Comparison of ENCODE assay signal across 21 mouse cellular contexts in genomic region chr16:91490897-91491296, GRCm38 (mm10). TPM values are rescaled to one million over a fixed set of nuclear protein-coding genes. Genes with fewer than 3 reads are reported as not detected.
DNase-seq lines count a peak whose midpoint lies in the region; ATAC-seq lines count a peak whose summit lies in the region.
"Had no signal": no experiment of that assay in that cellular context is flagged by ENCODE, and none has a peak within 500 bp of the region (broad histone marks: within the 10 kb centered on the region; RNA-seq: fewer than 3 reads in every experiment).

No protein-coding gene starts in this region.

- ATAC-seq in frontal cortex, adult (ENCODE audit: low TSS enrichment), result peak; percentile 26; the same call in 1 of the 2 replicates
- ATAC-seq: forebrain, embryonic 15.5 days had no signal

- DNase-seq in frontal cortex, adult 2 months (ENCODE audit: extremely low spot score in 1 of 2, low spot score in 1 of 2), result no peak
- peak; percentile 28 for DNase-seq in thymus, postnatal 0 days (ENCODE audit: low spot score)
- DNase-seq in thymus, adult 18-20 months, result no peak
- peak; percentile 58 for DNase-seq in T-cell, adult 2 months (ENCODE audit: low spot score)
- DNase-seq in naive thymus-derived CD4-positive, alpha-beta T cell, adult 2 months (ENCODE audit: low read depth), result peak; percentile 76
- DNase-seq in MN1 (ENCODE audit: low spot score), result no peak
- no peak for DNase-seq in embryo, embryonic 10 days (ENCODE audit: low spot score)
- DNase-seq: adrenal gland, postnatal 14 days; cerebellum, adult 11-12 months; cerebellum, adult 9-11 months; heart, postnatal 10 days; kidney, adult 18-20 months; kidney, postnatal 14 days; layer of hippocampus, adult 9-11 months; liver; lung, embryonic 14.5 days; lung, postnatal 14 days; midbrain, embryonic 14.5 days; right cerebral cortex, postnatal 25 days had no signal

RNA-seq across cellular contexts. Expression of gene Ifnar1, which starts 5.9 kb away (rescaled TPM):
- polyA plus RNA-seq in frontal cortex, adult 2 months (2012; rRNA removed), result 34.4 and 37.8 TPM in 2 replicates
- 30.2 and 40.9 TPM in 2 replicates for polyA plus RNA-seq in thymus, postnatal 0 days (2015; fragmentation: Nextera tagmentation; extraction: Ambion mirVana)

RNA-seq across cellular contexts. Expression of gene Ifngr2, which starts 56.0 kb away (rescaled TPM):
- 18.0 and 27.4 TPM in 2 replicates for polyA plus RNA-seq in frontal cortex, adult 2 months (2012; rRNA removed)
- 38.1 and 41.6 TPM in 2 replicates for polyA plus RNA-seq in thymus, postnatal 0 days (2015; fragmentation: Nextera tagmentation; extraction: Ambion mirVana)

Comparison
In these comparisons a context has a peak if more than half of its experiments do, and no peak if none do; other contexts are left out.
1. DNase-seq: peak in thymus, postnatal 0 days (single experiment), T-cell, adult 2 months (single experiment) and naive thymus-derived CD4-positive, alpha-beta T cell, adult 2 months (single experiment); none in frontal cortex, adult 2 months (0 of 2), thymus, adult 18-20 months (0 of 2), MN1 (single experiment) and embryo, embryonic 10 days (single experiment).